Mouse (Mus musculus) heart, postnatal 0 days (tissue): ENCODE measurements around the gene Aarsd1. TPM values are rescaled to one million over a fixed set of nuclear protein-coding genes. Genes with fewer than 3 reads are reported as not detected.

Experiments used
- ATAC-seq: fragments of 200-750 bp; cut with Nextera tagmentation; 2 replicates; pipeline ENCODE4 v1.8.0; 2017; ENCODE audit warnings: low read depth, moderate number of reproducible peaks, moderate library complexity; ENCODE audit not compliant: insufficient read depth
- DNase-seq: peaks from one replicate; pipeline ENCODE4 v3.0.0-alpha.2; 2016; ENCODE audit warnings: low spot score
- H3K27ac ChIP-seq: fragments of 300-500 bp; sonication (generic); 2 replicates; pipeline ENCODE4 v1.5.1; 2014; ENCODE audit warnings: low read depth, mild to moderate bottlenecking
- H3K27me3 ChIP-seq: fragments of 300-500 bp; sonication (generic); 2 replicates; pipeline ENCODE4 v1.6.1; 2014; ENCODE audit warnings: low read length, mixed read lengths; ENCODE audit not compliant: control insufficient read depth, insufficient read depth
- H3K36me3 ChIP-seq: fragments of 300-500 bp; sonication (generic); replicated peaks from 2 replicates; pipeline ENCODE4 v1.6.1; 2014; ENCODE audit warnings: low read length, mixed read lengths; ENCODE audit not compliant: control insufficient read depth, insufficient read depth
- H3K4me1 ChIP-seq: fragments of 300-500 bp; sonication (generic); 2 replicates; pipeline ENCODE4 v1.6.1; 2014; ENCODE audit warnings: antibody characterized with exemption; ENCODE audit not compliant: control insufficient read depth, insufficient read depth
- H3K4me2 ChIP-seq: fragments of 300-500 bp; sonication (generic); 2 replicates; pipeline ENCODE4 v1.6.1; 2014; ENCODE audit warnings: low read depth, mild to moderate bottlenecking, low read length, moderate library complexity
- H3K4me3 ChIP-seq: fragments of 300-500 bp; sonication (generic); 2 replicates; pipeline ENCODE4 v1.5.1; 2014; ENCODE audit warnings: low read depth, low read length
- H3K9ac ChIP-seq: fragments of 300-500 bp; sonication (generic); replicated peaks from 2 replicates; pipeline ENCODE4 v1.6.1; 2014; ENCODE audit warnings: low read depth, low read length, mixed read lengths
- H3K9me3 ChIP-seq: fragments of 300-500 bp; sonication (generic); replicated peaks from 2 replicates; pipeline ENCODE4 v1.6.1; 2016; ENCODE audit warnings: low read length; ENCODE audit not compliant: control insufficient read depth
- CTCF ChIP-seq: IDR thresholded peaks from 2 replicates; pipeline ENCODE4 v1.5.1; 2016; ENCODE audit warnings: antibody characterized with exemption, control low read depth, low read depth
- EP300 ChIP-seq: IDR thresholded peaks from 2 replicates; pipeline ENCODE4 v1.6.1; 2016; ENCODE audit warnings: antibody characterized with exemption, low read depth
- WGBS: fragments of 180-500 bp; shearing (Covaris S2); extraction: QIAGEN DNeasy Blood & Tissue Kit; methylation state at CpG from one replicate; pipeline ENCODE4 v1.1.7; 2014; 5-methylcytosine and 5-hydroxymethylcytosine counted together
- microRNA-seq: library from miRNA; unstranded; fragments of <30 nt; microRNA quantifications from one replicate; pipeline ENCODE4, GENCODE M21; 2016
- polyA plus RNA-seq: library from polyadenylated mRNA; unstranded; fragments of >200 nt; fragmentation: Nextera tagmentation; extraction: Ambion mirVana; gene quantifications from 2 replicates; pipeline ENCODE4 v1.2.1, GENCODE M21; 2015
- total RNA-seq: library from RNA; depleted of rRNA; stranded (reverse); fragments of >200 nt; gene quantifications from 2 replicates; pipeline ENCODE4 v1.2.3, GENCODE M21; 2014; ENCODE audit warnings: low replicate concordance; rRNA removed

Gene Aarsd1
- total and polyA plus RNA-seq, 2 experiments from 2014 or later: 16.8 to 31.9 TPM

- no peak overlapping the region for H3K9ac ChIP-seq
- no peaks in the 10 kb centered on the region for H3K9me3 ChIP-seq
- no peak for DNase-seq
- no peaks in the 10 kb centered on the region for H3K27me3 ChIP-seq
- H3K4me2 ChIP-seq: no peak overlapping the region
- no peak overlapping the region for H3K4me3 ChIP-seq
- no peak for ATAC-seq
- no peaks in the 10 kb centered on the region for H3K36me3 ChIP-seq
- no peak for TF ChIP-seq CTCF
- TF ChIP-seq EP300: no peak
- peaks cover 13% of the 10 kb centered on the region for H3K4me1 ChIP-seq
- H3K27ac ChIP-seq: no peak overlapping the region
- 63% methylated on average over 3 of the region's 3 CpGs for WGBS
Observed at GRCm38 (mm10) chr11:101357505-101358182, 59.8 kb downstream of the Aarsd1 start.

Small RNAs within 50 kb of the gene (microRNA-seq; reads per million reads assigned to microRNA genes)
- 2.9 reads per million, percentile 12 among the genes with 10 or more reads in this experiment for gene Mir6929

Other genes with a start within 250 kb of the Aarsd1 start
- 0.54 and 1.4 TPM in 2 replicates for gene Cntnap1, start 247.1 kb downstream of the Aarsd1 start, total RNA-seq
- gene Cntnap1, start 247.1 kb downstream of the Aarsd1 start, polyA plus RNA-seq: 0.20 and 0.21 TPM in 2 replicates
- 22.0 and 23.2 TPM in 2 replicates for gene Plekhh3, start 246.3 kb downstream of the Aarsd1 start, total RNA-seq
- 9.5 and 10.6 TPM in 2 replicates for gene Plekhh3, start 246.3 kb downstream of the Aarsd1 start, polyA plus RNA-seq
- 0.19 TPM in 1 of 2 replicates, not detected in the other for gene Ccr10, start 242.2 kb downstream of the Aarsd1 start, total RNA-seq
- 0.31 and 0.52 TPM in 2 replicates for gene Ccr10, start 242.2 kb downstream of the Aarsd1 start, polyA plus RNA-seq
- 12.0 and 16.4 TPM in 2 replicates for gene Ezh1, start 191.2 kb downstream of the Aarsd1 start, total RNA-seq
- gene Ezh1, start 191.2 kb downstream of the Aarsd1 start, polyA plus RNA-seq: 12.1 and 13.1 TPM in 2 replicates
- 159 and 253 TPM in 2 replicates for gene Ramp2, start 171.6 kb downstream of the Aarsd1 start, total RNA-seq
- gene Ramp2, start 171.6 kb downstream of the Aarsd1 start, polyA plus RNA-seq: 181 and 182 TPM in 2 replicates
- 99.2 and 116 TPM in 2 replicates for gene Vps25, start 163.9 kb downstream of the Aarsd1 start, total RNA-seq
- 125 and 130 TPM in 2 replicates for gene Vps25, start 163.9 kb downstream of the Aarsd1 start, polyA plus RNA-seq
- 2.0 and 3.2 TPM in 2 replicates for gene Wnk4, start 157.0 kb downstream of the Aarsd1 start, total RNA-seq
- 3.8 and 4.0 TPM in 2 replicates for gene Wnk4, start 157.0 kb downstream of the Aarsd1 start, polyA plus RNA-seq
- gene Cntd1, start 138.6 kb downstream of the Aarsd1 start, total RNA-seq: not detected in 2 replicates
- gene Cntd1, start 138.6 kb downstream of the Aarsd1 start, polyA plus RNA-seq: 0.22 and 0.56 TPM in 2 replicates
- gene Coa3, start 138.5 kb downstream of the Aarsd1 start, total RNA-seq: 175 and 216 TPM in 2 replicates
- 189 and 206 TPM in 2 replicates for gene Coa3, start 138.5 kb downstream of the Aarsd1 start, polyA plus RNA-seq
- 73.0 and 88.2 TPM in 2 replicates for gene Becn1, start 115.3 kb downstream of the Aarsd1 start, total RNA-seq
- gene Becn1, start 115.3 kb downstream of the Aarsd1 start, polyA plus RNA-seq: 98.9 and 107 TPM in 2 replicates
- gene Psme3, start 101.4 kb downstream of the Aarsd1 start, total RNA-seq: 44.7 and 52.2 TPM in 2 replicates
- 47.8 and 52.0 TPM in 2 replicates for gene Psme3, start 101.4 kb downstream of the Aarsd1 start, polyA plus RNA-seq
- gene Aoc2, start 92.6 kb downstream of the Aarsd1 start, total RNA-seq: 1.8 and 2.0 TPM in 2 replicates
- 0.16 and 0.30 TPM in 2 replicates for gene Aoc2, start 92.6 kb downstream of the Aarsd1 start, polyA plus RNA-seq
- gene Aoc3, start 87.0 kb downstream of the Aarsd1 start, total RNA-seq: 14.4 and 23.9 TPM in 2 replicates
- gene Aoc3, start 87.0 kb downstream of the Aarsd1 start, polyA plus RNA-seq: 2.5 and 2.8 TPM in 2 replicates
- gene G6pc, start 50.1 kb downstream of the Aarsd1 start, total RNA-seq: 0.50 TPM in 1 of 2 replicates, not detected in the other
- 0.05 TPM in 1 of 2 replicates, not detected in the other for gene G6pc, start 50.1 kb downstream of the Aarsd1 start, polyA plus RNA-seq
- 3.7 TPM in 1 of 2 replicates, not detected in the other for gene Gm27029, start 7.2 kb upstream of the Aarsd1 start, total RNA-seq
- gene Gm27029, start 7.2 kb upstream of the Aarsd1 start, polyA plus RNA-seq: 7.3 and 8.2 TPM in 2 replicates
- gene Rundc1, start 7.5 kb upstream of the Aarsd1 start, total RNA-seq: 5.8 and 7.5 TPM in 2 replicates
- gene Rundc1, start 7.5 kb upstream of the Aarsd1 start, polyA plus RNA-seq: 10.3 and 11.7 TPM in 2 replicates
- 32.8 and 40.7 TPM in 2 replicates for gene Ptges3l, start 7.7 kb upstream of the Aarsd1 start, total RNA-seq
- gene Ptges3l, start 7.7 kb upstream of the Aarsd1 start, polyA plus RNA-seq: 86.9 and 93.5 TPM in 2 replicates
- 796 and 938 TPM in 2 replicates for gene Rpl27, start 24.7 kb upstream of the Aarsd1 start, total RNA-seq
- 242 and 248 TPM in 2 replicates for gene Rpl27, start 24.7 kb upstream of the Aarsd1 start, polyA plus RNA-seq
- gene Ifi35, start 30.8 kb upstream of the Aarsd1 start, total RNA-seq: 26.3 and 28.9 TPM in 2 replicates
- gene Ifi35, start 30.8 kb upstream of the Aarsd1 start, polyA plus RNA-seq: 23.9 and 24.2 TPM in 2 replicates
- gene Rnd2, start 47.4 kb upstream of the Aarsd1 start, total RNA-seq: 4.9 and 6.1 TPM in 2 replicates
- gene Rnd2, start 47.4 kb upstream of the Aarsd1 start, polyA plus RNA-seq: 5.1 and 5.7 TPM in 2 replicates
- gene Vat1, start 48.6 kb upstream of the Aarsd1 start, total RNA-seq: 82.0 and 84.2 TPM in 2 replicates
- gene Vat1, start 48.6 kb upstream of the Aarsd1 start, polyA plus RNA-seq: 19.5 and 19.7 TPM in 2 replicates
- gene Brca1, start 134.3 kb upstream of the Aarsd1 start, total RNA-seq: 4.7 and 5.2 TPM in 2 replicates
- gene Brca1, start 134.3 kb upstream of the Aarsd1 start, polyA plus RNA-seq: 0.94 and 1.9 TPM in 2 replicates
- 101 and 157 TPM in 2 replicates for gene Nbr1, start 134.5 kb upstream of the Aarsd1 start, total RNA-seq
- gene Nbr1, start 134.5 kb upstream of the Aarsd1 start, polyA plus RNA-seq: 45.1 and 47.2 TPM in 2 replicates
- gene Tmem106a, start 164.6 kb upstream of the Aarsd1 start, total RNA-seq: 2.7 and 8.3 TPM in 2 replicates
- gene Tmem106a, start 164.6 kb upstream of the Aarsd1 start, polyA plus RNA-seq: 4.2 TPM in 2 replicates
- gene Gm11634, start 181.6 kb upstream of the Aarsd1 start, total RNA-seq: not detected in 2 replicates
- gene Gm11634, start 181.6 kb upstream of the Aarsd1 start, polyA plus RNA-seq: not detected in 2 replicates
- gene Rdm1, start 209.6 kb upstream of the Aarsd1 start, total RNA-seq: 44.1 and 44.5 TPM in 2 replicates
- gene Rdm1, start 209.6 kb upstream of the Aarsd1 start, polyA plus RNA-seq: 38.1 and 40.4 TPM in 2 replicates
- 8.1 and 12.2 TPM in 2 replicates for gene Arl4d, start 247.9 kb upstream of the Aarsd1 start, total RNA-seq
- 9.9 and 11.3 TPM in 2 replicates for gene Arl4d, start 247.9 kb upstream of the Aarsd1 start, polyA plus RNA-seq